Mouse (Mus musculus) cerebellum, adult 11 months (tissue): ENCODE data around the gene Erp27.
"Not testable (repeated sequence)": the region's sequence is repeated elsewhere in the genome, so short reads cannot be mapped to it uniquely, and the experiment has no call there.

Experiments used
- DNase-seq: peaks from one replicate; pipeline ENCODE4 v3.0.0; 2022

Erp27 gene

DNA sequence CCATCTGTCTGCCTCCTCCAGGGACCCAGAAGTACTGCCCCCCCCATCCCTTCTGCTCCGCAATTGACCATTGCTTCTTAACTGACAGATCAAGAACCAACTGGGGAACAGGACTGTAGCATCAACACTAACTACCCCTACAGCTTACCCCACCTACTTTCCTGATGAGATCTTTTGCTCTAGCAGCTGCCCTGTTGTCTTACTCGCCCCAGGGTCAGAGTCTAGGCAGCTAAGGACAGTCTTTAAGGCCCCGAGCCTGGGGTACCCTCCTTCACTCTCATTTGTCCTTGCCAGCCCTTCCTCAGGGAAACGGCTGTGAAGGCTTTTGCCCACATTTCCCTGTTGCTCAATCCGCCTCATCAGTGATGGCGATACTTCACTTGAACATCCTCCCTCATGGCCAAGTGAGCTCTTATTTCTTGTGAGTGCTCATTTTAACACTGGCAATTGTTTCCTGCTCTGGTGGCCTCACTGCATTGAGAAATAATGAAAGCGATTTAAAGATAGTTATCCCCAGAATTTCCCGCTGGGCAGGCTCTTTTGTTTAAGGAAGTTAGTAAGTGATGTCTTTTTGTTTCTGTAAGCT is 18.0 kb downstream of the Erp27 start:
- no peak for DNase-seq

DNA sequence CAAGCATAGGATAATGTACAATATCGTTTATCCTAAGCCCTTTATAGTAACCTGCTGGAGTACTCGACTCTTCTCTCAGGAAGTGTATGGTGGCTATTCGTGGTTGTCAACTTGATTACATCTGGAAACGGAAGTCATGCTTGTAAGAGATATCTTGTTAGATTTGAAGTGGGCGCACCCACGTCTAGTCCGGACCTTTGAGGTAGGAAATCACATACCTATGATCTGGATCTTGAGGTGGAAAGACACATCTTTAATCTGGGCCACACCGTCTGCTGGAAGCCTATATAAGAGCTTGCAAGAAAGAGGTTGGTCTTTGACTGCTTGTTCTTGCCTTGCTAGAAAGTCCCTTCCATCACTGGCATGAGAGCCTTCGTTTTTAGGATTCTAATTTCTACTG is 19.5 kb downstream of the Erp27 start:
- DNase-seq = no peak

DNA sequence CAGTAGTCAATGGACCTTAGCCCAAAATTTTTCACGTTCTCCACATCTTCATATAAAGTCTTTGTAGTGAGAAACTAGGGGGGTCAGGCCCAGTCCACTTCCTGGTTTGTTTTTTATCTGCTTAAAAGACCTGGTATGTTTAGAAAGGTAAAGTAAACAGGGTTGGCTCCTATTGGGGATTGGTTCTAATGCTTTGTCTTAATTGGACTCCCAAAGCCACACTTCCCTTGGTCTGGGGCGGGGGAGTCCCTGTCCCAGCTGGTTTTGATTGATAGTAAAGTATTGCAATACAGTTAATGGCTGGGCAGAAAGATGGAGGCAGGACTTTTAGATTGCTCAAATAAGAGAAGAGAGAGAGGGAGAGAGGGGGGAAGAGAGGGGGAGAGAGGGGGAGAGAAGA is 21.0 kb downstream of the Erp27 start:
- DNase-seq = no peak

DNA sequence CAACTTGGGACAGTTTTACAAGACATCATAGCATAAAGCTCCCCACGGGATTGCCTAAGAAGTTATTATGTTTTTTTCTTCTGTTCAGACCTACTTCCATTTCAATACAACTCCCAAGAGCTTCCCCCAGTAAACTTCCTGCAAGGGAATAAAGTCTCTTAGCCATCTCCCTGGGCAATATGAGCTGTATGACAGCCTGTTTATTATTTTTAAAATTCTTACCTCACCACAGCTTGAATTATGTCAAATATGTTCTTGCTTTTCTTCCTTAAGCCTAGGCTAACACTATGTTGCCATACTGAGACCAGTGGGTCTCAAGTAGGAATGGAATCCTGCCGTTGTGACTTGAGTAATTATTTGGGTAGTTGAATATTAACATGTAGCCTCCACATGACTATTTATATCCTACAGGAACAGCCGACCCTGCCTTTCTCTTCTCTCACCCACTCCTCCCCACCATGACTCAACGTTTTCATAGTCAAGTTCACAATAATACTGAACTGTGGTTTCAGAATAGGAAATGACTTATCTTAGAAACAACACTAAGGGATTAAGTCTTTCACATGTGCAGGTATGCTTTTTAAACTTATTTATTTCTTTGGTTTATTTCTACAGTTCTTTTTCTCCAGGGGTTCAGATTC is 21.5 kb downstream of the Erp27 start:
- no peak for DNase-seq

DNA sequence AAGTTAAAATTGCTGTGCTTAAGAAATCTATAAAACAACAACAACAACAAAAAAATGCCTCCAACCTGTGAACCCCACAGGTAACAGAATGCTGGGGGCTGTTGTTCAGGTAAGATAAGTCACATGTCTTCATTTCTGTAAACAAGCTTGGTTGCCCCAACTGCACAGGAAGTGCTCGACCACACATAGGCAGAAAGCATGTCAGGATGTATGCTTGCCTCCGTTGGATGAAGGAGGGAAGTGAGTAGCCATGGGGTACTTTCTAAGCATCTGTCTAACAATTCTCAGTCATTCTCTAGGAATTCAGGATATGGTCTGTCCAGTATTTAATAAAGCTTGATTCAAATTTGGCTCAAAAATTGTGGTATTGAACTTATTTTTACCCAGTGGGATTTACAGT is 23.0 kb downstream of the Erp27 start:
- DNase-seq = no peak

DNA sequence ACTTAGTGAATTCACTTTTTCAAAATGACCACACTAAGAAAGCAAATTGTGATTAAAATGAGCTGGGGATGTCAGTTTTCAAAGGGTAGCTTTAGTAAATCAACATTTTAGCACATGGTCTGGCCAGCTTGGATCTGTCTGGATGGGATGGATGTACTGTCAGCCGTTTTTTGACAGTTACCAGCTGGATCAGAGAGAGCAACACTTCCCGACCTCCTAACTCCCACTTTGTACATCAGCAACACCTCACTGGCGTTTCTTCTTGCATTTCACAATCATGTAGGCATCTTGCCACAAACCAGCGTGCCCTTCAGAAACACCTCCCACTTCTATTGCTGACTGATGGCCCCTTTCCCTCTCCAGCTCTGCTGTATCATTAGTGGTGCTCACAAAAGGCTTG is 23.8 kb downstream of the Erp27 start:
- DNase-seq = no peak

DNA sequence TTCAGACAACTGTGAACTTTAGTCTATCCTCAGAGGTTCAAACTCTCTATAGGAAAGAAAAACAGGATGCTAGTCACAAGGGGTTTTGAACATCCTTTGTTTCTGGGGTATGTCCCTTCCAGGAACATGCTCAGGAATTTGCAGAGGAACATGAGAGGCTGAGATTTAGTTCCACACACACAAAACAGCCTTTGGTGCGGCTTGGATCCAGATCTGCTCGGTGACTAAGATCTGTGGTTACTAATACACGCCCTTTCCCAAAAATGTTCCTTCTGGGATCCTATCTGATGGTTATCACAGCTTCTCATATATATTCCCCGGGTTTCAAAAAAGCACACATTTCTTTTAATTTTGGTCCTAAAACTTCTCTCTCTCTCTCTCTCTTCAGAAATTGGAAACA is 24.2 kb downstream of the Erp27 start:
- no peak for DNase-seq

DNA sequence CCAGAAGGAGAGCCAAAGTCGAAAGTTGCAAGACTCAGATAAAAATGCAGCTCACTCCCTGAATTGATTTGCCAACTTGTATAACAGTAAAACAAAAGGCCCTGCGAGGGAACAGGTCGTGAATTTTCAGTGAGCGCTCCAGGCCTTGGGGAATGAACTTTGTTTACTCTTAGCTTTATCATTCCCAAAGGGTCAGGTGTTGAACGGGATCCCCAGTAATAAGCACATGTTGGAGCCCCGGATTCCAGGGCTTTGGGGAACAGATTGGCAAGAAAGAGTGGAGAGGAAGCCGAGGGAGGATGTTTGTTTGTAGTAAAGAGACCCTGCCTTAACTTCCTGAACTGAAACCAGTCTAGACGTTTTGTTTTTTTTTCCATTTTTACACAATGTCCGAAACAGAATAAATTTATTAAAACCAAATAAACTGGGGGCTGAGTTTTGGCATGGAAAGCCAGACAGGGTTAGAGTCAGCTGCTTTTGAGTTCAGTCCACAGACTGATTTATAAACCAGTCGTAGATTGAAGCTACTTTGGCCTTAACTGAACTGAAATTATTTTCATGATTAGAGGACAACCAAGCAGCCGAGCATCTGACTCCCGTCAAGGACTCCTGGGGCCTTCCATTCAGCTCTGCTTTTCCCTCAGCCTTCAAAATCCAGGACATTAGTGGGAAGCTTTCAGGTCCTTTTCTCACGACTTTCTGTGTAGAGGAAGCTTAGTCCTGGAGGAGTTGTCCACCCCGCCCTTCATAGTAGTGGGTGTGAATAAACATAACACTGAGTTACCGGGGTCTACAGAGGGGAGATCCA is 27.2 kb downstream of the Erp27 start:
- no peak for DNase-seq

DNA sequence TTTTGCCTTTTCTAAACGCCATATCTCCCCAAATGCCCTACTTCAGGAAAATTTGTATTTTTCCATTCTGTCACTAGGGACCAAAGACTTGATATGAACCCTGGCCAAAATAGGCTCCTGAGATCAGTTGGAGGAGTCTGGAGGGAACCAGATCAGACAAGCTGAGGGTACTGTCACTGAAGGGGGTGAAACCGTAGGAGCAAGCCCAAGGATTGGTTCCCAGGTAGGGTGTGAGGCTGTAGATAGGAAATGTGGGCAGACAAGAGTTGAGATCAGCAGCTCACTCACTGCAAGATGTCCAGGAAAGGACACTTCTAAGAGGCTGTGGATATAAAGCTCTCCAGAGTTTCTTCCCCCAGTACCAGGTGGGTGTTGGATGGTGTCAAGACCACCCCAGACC is 30.0 kb downstream of the Erp27 start:
- no peak for DNase-seq

DNA sequence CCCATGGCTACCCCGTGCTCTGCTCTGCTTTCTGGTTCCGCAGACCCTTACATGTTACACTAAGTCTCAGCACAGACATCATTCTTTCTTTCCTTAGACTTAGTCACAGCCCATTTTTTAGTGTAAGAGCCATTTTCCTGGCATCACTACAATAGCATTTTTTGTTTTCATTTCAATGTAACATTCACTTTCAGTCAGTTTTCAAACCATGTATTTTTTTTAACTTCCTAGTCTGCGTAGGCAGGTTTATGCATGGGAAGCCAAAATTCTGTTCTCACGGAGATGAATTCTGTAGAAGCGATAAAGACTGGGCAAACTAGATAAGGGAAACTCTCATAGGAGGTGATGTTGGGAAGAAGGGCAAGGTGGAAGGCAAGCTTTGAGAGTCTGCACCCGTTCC is 32.4 kb downstream of the Erp27 start:
- DNase-seq = no peak

DNA sequence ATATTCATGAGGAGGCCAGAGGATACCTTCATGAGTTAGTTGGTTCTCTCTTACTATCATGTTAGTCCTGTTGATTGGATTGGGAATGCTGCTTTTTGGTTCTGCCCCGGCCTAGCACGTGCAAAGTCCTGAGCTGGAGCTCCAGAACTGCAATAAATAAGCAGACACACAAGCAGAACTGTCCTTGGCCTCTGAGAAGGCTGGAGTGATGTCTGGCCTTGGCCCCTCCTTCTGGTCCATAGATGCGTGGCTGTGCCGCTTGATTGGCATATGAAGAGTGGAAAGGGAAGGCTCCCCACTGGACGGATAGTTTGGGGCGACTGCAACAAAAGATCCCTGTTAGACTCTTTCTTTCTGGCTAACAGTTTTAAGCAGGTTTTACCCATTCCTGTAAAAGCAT is 32.9 kb downstream of the Erp27 start:
- no peak for DNase-seq

DNA sequence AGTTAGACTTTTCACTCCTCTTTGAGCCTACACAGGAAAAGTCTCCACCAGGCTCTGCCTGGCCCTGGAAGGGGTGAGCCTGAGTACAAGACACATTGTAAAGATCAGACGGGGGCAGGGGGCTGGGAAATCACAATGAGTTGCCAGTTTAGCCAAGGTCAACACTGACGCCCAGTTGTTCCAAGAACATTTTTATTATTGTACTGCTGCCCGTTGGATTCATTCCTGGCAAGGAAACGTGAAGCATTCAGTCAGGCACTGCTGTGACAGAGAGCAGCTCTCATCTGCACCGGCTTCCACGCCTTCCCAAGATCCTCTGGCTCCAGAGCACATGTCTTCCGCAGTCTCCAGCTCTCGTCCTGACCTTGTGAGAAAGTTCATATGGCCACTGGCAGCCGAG is 34.1 kb downstream of the Erp27 start:
- no peak for DNase-seq

DNA sequence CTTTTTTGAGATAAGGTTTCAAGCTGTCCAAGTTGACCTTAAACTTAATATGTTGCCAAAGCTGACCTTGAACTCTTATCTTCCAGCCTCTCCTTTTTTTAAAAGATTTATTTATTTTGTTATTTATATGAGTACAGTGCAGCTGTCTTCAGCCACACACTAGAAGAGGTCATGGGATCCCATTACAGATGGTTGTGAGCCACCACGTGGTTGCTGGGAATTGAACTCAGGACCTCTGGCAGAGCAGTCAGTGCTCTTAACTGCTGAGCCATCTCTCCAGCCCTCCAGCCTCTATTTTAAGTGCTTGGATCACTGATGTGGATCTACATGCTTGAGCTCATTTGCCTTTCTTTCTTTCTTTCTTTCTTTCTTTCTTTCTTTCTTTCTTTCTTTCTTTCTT is 37.2 kb downstream of the Erp27 start:
- DNase-seq = not testable (repeated sequence)

DNA sequence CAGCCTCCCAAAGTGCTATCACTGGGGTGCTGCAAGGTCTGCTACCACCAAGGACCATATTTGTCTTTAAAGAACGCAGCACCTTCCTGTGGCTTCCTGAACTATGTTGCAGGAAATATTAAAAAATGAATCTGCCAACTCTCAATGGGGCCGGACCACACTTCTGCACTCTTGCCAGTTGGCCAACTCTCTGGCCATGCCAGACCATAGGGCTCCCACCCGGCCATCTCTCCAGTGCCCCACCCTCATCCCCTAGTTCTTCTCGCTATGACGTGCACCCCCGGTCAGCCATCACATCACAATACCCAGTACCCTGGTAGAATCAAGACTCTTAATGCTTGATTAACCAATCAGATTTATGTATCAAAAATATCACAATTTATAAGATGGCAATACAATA is 38.0 kb downstream of the Erp27 start:
- no peak for DNase-seq

DNA sequence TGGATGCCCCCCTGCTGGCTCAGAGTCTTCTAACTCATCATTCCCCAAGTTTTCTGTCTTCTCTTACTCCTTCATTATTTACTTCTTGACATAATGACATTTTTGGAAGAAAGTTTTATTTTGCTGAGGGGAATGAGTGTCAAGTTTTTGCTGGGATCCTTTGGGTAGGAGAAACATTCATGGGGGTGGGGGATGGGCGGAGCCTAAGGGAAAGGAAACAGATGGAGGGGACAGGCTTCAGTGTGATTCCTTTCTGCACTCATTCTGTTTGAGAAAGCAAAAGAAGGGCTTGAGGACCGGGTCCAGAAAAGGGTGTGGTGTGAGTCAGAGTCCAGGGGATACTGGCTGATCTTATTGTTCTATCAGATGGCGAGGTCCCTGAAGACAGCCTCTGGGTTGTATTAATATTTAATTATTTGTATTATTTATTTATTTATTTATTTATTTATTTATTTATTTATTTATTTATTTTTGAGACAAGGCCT is 38.5 kb downstream of the Erp27 start:
- no peak for DNase-seq

DNA sequence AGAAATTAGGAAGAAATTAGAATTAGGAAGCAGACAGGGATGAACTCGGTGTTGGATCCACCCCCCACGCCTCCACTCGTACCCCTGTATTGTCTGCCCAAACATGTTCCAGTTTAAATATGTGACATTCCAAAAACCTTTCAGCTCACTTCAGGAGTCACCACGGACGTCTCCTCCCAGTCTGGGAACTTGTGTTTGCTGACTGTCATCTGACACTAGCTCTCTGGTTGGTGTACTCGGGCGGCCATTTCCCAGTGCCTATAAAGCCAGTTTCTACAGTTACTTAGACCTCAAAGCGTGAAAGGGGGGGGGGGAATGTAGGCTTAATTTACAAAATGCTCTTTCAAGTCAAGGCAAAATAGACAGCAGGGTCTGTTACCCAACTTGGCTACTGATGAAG is 40.3 kb downstream of the Erp27 start:
- no peak for DNase-seq

DNA sequence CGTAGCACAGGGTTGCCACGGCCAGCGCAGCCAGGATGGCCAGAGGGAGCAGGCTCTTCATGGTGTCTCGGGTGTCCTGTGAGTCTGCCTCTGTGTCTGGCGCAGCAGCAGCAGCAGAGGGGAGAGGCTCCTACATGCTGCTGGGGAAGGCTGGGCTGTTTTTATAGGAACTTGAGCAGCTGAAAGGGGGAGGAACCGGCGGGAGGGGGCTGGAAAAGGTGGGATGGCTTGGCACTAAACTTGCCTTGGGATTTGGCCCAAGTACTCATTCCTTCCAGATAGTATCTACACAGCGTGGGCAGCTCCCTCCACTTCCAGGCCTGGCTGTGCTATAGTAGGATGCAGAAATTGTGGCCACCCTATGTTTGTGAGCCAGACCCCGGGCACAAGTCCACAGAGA is 46.3 kb downstream of the Erp27 start, which contains the start of gene Mgp:
Mgp (minus strand) TSS at position 154 of the 400 bp plus-strand sequence.
- DNase-seq = no peak

DNA sequence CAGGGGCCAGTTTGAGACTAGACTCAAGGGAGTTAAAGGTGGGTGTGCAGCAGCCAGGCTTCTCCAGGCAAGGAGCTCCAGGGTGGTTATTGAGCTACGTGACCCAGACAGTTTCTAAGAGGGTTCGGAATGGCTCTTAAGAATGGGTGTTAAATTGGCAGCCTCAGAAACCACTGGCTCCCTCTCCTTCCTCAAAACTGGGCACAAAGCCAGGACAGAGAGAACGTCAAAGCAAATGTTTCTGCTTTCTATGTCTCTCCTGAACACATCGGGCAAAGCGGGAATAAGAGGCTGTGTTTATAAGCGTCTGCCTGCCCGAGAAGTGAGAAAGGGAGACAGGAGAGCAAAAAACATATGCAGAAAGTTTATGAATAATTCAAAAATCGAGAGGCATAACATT is 47.4 kb downstream of the Erp27 start:
- no peak for DNase-seq

DNA sequence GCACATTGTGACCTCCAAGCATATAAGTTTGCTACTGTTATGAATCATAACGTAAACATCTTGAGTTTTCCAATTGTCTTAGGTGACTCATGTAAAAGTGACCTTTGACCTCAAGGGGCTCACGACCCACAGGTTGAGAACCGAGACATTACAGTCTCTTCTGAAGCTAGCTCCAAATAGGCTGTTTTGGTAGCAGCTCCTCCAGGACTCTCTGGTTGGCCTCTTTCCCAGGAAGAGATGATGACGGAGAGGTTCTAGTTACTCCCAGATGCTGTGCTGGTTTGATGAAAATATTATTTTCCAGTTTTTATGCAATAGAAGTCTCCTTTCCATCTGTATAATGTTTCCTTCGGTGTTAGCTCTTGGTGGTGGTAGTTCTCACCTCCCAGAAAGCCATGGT is 53.1 kb downstream of the Erp27 start:
- no peak for DNase-seq

DNA sequence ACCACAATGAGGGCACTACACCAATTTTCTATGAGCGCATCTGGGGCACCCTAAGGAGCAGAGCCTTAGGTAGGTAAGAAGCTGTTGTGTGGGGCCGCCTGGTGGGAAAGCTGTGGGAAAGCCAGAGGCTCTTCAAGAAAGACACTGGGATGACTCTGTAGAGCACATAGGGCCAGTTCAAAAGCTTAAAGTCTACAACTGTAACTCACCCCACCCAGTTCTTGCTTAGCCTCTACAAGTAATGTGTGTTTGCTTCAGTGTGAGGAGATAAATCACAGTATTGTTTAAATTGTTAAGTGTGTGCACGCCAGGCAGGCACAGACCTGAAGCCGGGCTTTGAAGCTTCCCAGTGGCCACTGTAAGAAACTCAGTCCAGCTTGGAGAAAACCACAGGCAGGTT is 55.8 kb downstream of the Erp27 start:
- DNase-seq = no peak

DNA sequence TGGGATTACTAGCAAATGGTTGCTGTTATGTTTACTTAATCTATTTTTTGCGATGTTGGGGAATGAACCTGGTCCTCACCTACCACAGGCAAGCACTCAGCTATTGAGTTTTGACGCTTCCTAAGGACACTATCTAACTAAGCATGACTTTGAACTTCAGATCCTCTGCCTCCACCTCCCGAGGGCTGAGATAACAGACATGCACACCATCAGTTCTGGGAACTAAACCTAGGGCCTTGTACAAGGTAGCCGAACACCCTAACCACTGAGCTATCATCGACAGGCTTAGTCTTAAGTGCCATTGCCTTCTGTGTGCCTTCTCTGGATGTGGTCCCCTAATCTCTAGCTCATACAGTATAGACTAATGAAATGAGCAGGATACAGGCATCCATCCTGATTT is 56.6 kb downstream of the Erp27 start:
- DNase-seq = no peak

DNA sequence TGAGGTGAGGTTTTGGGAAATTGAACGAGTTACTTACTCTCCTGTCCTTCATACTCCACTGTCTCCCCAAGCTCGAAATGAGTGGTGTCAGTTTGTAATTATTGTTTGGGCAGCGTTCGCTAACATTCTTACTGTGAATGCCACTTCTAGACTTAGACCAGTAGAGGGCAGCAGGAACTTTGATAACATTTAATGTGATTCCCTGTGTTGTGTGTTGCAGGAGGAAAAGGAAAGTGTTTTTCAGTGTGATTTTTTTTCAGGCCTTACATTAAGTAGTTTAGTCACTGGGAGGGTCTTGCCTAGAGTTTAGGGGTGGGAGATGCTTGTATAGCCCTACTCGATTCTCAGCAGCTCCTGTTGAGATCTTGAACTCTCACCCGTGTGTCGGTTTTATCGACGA is 61.0 kb downstream of the Erp27 start:
- no peak for DNase-seq

DNA sequence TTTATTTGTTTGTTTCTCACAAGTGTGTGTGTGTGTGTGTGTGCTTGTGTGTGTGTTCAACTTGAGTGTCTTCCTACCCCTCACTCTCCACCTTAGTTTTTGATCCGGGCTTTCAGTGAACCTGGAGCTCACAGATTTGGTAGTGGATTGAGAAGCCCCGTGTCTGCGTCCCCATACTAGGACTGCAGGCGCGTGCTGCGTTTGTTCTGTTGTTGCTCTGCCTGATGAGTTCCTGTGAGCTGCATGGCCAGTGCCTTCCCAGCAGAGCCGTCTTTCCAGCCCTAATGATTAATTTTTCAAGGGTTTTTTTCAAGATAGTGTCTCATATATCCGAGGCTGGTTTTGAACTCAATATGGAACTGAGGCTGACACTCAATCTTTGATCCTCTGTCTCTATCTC is 63.6 kb downstream of the Erp27 start:
- DNase-seq = no peak

DNA sequence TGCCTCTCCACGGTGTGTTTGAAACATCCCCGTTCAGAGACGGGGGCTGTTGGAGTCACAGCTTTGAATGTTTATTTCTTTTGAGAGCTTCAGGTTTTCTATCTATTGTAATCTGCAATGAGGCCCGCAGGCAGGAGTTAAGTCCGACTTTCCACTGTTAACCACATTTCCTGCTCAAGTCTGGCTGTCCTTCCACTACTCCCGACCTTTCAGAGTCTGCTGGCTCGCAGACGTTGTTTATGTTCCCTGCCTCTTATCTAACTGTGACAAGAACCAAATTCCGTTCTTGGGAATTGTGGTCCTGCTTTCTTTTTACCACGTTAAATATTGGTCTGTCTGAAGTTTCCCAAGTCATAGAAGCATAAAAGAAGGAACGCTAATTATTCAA is 64.1 kb downstream of the Erp27 start:
- no peak for DNase-seq
